Mouse (Mus musculus) forebrain, embryonic 14.5 days (tissue): Measurements from ENCODE around the gene Nmnat3. TPM values are rescaled to one million over a fixed set of nuclear protein-coding genes. Genes with fewer than 3 reads are reported as not detected.

Experiments used
- ATAC-seq: fragments of 200-750 bp; cut with Nextera tagmentation; 2 replicates; pipeline ENCODE4 v1.8.0; 2017; ENCODE audit warnings: mild to moderate bottlenecking, moderate library complexity
- DNase-seq: peaks from one replicate; pipeline ENCODE4 v3.0.0-alpha.2; 2015; ENCODE audit warnings: low spot score
- H3K27ac ChIP-seq: fragments of 300-500 bp; sonication (generic); 2 replicates; pipeline ENCODE4 v1.5.1; 2014; ENCODE audit warnings: low read depth, mild to moderate bottlenecking, control low read depth, low read length, moderate library complexity
- H3K27me3 ChIP-seq: fragments of 300-500 bp; sonication (generic); replicated peaks from 2 replicates; pipeline ENCODE4 v1.6.1; 2014; ENCODE audit warnings: low read length, control low read depth, mixed read lengths; ENCODE audit not compliant: control insufficient read depth, insufficient read depth
- H3K36me3 ChIP-seq: fragments of 300-500 bp; sonication (generic); 2 replicates; pipeline ENCODE4 v1.6.1; 2014; ENCODE audit warnings: low read length, control low read depth; ENCODE audit not compliant: control insufficient read depth, insufficient read depth
- H3K4me1 ChIP-seq: fragments of 300-500 bp; sonication (generic); 2 replicates; pipeline ENCODE4 v1.6.1; 2014; ENCODE audit warnings: antibody characterized with exemption, low read length, control low read depth; ENCODE audit not compliant: control insufficient read depth, insufficient read depth
- H3K4me2 ChIP-seq: fragments of 300-500 bp; sonication (generic); 2 replicates; pipeline ENCODE4 v1.6.1; 2014; ENCODE audit warnings: mild to moderate bottlenecking, control low read depth, low read length
- H3K4me3 ChIP-seq: fragments of 300-500 bp; sonication (generic); 2 replicates; pipeline ENCODE4 v1.5.1; 2014; ENCODE audit warnings: low read depth, low read length, control low read depth
- H3K9ac ChIP-seq: fragments of 300-500 bp; sonication (generic); 2 replicates; pipeline ENCODE4 v1.6.1; 2014; ENCODE audit warnings: mild to moderate bottlenecking, low read length, control low read depth, moderate library complexity
- H3K9me3 ChIP-seq: fragments of 300-500 bp; sonication (generic); replicated peaks from 2 replicates; pipeline ENCODE4 v1.6.1; 2016; ENCODE audit warnings: low read length, control low read depth, mixed read lengths; ENCODE audit not compliant: control insufficient read depth
- WGBS: fragments of 180-500 bp; shearing (Covaris S2); extraction: QIAGEN DNeasy Blood & Tissue Kit; methylation state at CpG from one replicate; pipeline ENCODE4 v1.1.7; 2014; 5-methylcytosine and 5-hydroxymethylcytosine counted together
- polyA plus RNA-seq: library from polyadenylated mRNA; unstranded; fragments of >200 nt; fragmentation: Nextera tagmentation; extraction: Ambion mirVana; gene quantifications from 2 replicates; pipeline ENCODE4 v1.2.1, GENCODE M21; 2014

The Nmnat3 gene
- polyA plus RNA-seq, 1 experiment from 2014 or later = 2.5 TPM

GRCm38 (mm10) chr9:98417919-98418318 is 130.7 kb downstream of the Nmnat3 start:
- Histone ChIP-seq H3K4me1 (no peaks in the 10 kb centered on the region), H3K27ac (no peak overlapping the region), H3K9me3 (peaks cover 3% of the 10 kb centered on the region; the same call in 1 of the 2 replicates), H3K36me3 (no peaks in the 10 kb centered on the region), H3K4me2 (no peak overlapping the region), H3K4me3 (no peak overlapping the region), H3K27me3 (no peaks in the 10 kb centered on the region), H3K9ac (no peak overlapping the region)
- WGBS = 50% methylated on average over 7 of the region's 7 CpGs
- peak; percentile 52 for DNase-seq
- ATAC-seq = no peak

- no peak overlapping the region for H3K27ac ChIP-seq
- no peak overlapping the region for H3K9ac ChIP-seq
- no peak overlapping the region for H3K4me2 ChIP-seq
- WGBS = 86% methylated on average over 3 of the region's 3 CpGs
- no peaks in the 10 kb centered on the region for H3K36me3 ChIP-seq
- peaks cover 3% of the 10 kb centered on the region; the same call in 1 of the 2 replicates for H3K9me3 ChIP-seq
- H3K4me3 ChIP-seq = no peak overlapping the region
- DNase-seq (no peak), ATAC-seq (no peak)
- H3K4me1 ChIP-seq = no peaks in the 10 kb centered on the region
- H3K27me3 ChIP-seq = no peaks in the 10 kb centered on the region
Observed at GRCm38 (mm10) chr9:98418346-98418745, 131.1 kb downstream of the Nmnat3 start.

GRCm38 (mm10) chr9:98420666-98421065 is 133.4 kb downstream of the Nmnat3 start:
- Histone ChIP-seq H3K27me3 (no peaks in the 10 kb centered on the region), H3K4me1 (peaks cover 13% of the 10 kb centered on the region), H3K9me3 (peaks cover 3% of the 10 kb centered on the region; the same call in 1 of the 2 replicates), H3K36me3 (no peaks in the 10 kb centered on the region), H3K9ac (no peak overlapping the region), H3K4me2 (no peak overlapping the region), H3K4me3 (no peak overlapping the region), H3K27ac (no peak overlapping the region)
- ATAC-seq (no peak), DNase-seq (no peak)
- WGBS = 68% methylated on average over 1 of the region's 1 CpGs

- 63% methylated on average over 3 of the region's 3 CpGs for WGBS
- no peaks in the 10 kb centered on the region for H3K27me3 ChIP-seq
- H3K27ac ChIP-seq = no peak overlapping the region
- peaks cover 2% of the 10 kb centered on the region; the same call in 1 of the 2 replicates for H3K9me3 ChIP-seq
- no peaks in the 10 kb centered on the region for H3K36me3 ChIP-seq
- H3K9ac ChIP-seq = no peak overlapping the region
- peaks cover 16% of the 10 kb centered on the region for H3K4me1 ChIP-seq
- no peak for DNase-seq
- ATAC-seq = no peak
- no peak overlapping the region for H3K4me3 ChIP-seq
- no peak overlapping the region for H3K4me2 ChIP-seq
Observed at GRCm38 (mm10) chr9:98421903-98422302, 134.7 kb downstream of the Nmnat3 start.

GRCm38 (mm10) chr9:98422656-98423055 is 135.4 kb downstream of the Nmnat3 start, which contains the start of gene Rbp1:
Rbp1 (plus strand) TSS chr9:98422961.
- H3K27ac ChIP-seq = no peak within 1 kb of the TSS
- H3K4me2 ChIP-seq = no peak within 1 kb of the TSS; the same call in 1 of the 2 replicates
- H3K4me1 ChIP-seq = peaks cover 16% of the 10 kb centered on the region
- WGBS = 89% methylated on average over 5 of the region's 5 CpGs
- H3K9me3 ChIP-seq = no peaks in the 10 kb centered on the region
- H3K27me3 ChIP-seq = no peaks in the 10 kb centered on the region
- ATAC-seq (no peak), DNase-seq (no peak)
- H3K9ac ChIP-seq = no peak within 1 kb of the TSS
- H3K36me3 ChIP-seq = no peaks in the 10 kb centered on the region
- no peak within 1 kb of the TSS for H3K4me3 ChIP-seq

GRCm38 (mm10) chr9:98423691-98424090 is 136.5 kb downstream of the Nmnat3 start:
- Histone ChIP-seq H3K4me2 (peak overlapping the region; percentile 75; the same call in 1 of the 2 replicates), H3K27ac (no peak overlapping the region), H3K9ac (no peak overlapping the region), H3K36me3 (no peaks in the 10 kb centered on the region), H3K27me3 (no peaks in the 10 kb centered on the region), H3K4me3 (no peak overlapping the region), H3K9me3 (no peaks in the 10 kb centered on the region), H3K4me1 (peaks cover 16% of the 10 kb centered on the region)
- no peak for ATAC-seq
- WGBS = 14% methylated on average over 4 of the region's 4 CpGs
- DNase-seq = no peak

- no peaks in the 10 kb centered on the region for H3K9me3 ChIP-seq
- peaks cover 19% of the 10 kb centered on the region for H3K4me1 ChIP-seq
- H3K4me2 ChIP-seq = peak overlapping the region; percentile 75
- no peaks in the 10 kb centered on the region for H3K27me3 ChIP-seq
- H3K36me3 ChIP-seq = no peaks in the 10 kb centered on the region
- peak overlapping the region; percentile 71 for H3K9ac ChIP-seq
- H3K27ac ChIP-seq = no peak overlapping the region
- H3K4me3 ChIP-seq = peak overlapping the region; percentile 50
- ATAC-seq (no peak), DNase-seq (no peak)
- 4% methylated on average over 8 of the region's 8 CpGs for WGBS
Observed at GRCm38 (mm10) chr9:98424291-98424690, 137.1 kb downstream of the Nmnat3 start.

- H3K4me2 ChIP-seq = peak overlapping the region; percentile 75
- H3K4me1 ChIP-seq = peaks cover 23% of the 10 kb centered on the region
- 0 out of 2 replicates have a peak overlapping the region, but pooled peaks have one; percentile 5 for H3K27ac ChIP-seq
- peak; percentile 63 for DNase-seq
- H3K9me3 ChIP-seq = no peaks in the 10 kb centered on the region
- H3K36me3 ChIP-seq = no peaks in the 10 kb centered on the region
- H3K27me3 ChIP-seq = no peaks in the 10 kb centered on the region
- H3K9ac ChIP-seq = peak overlapping the region; percentile 71
- ATAC-seq = peak; percentile 73
- H3K4me3 ChIP-seq = peak overlapping the region; percentile 50
- WGBS = 1% methylated on average over 42 of the region's 42 CpGs
Observed at GRCm38 (mm10) chr9:98424725-98425210, 137.5 kb downstream of the Nmnat3 start.

- Histone ChIP-seq H3K4me2 (peak overlapping the region; percentile 75), H3K4me1 (peaks cover 27% of the 10 kb centered on the region), H3K9ac (peak overlapping the region; percentile 71), H3K9me3 (no peaks in the 10 kb centered on the region), H3K27ac (0 out of 2 replicates have a peak overlapping the region, but pooled peaks have one; percentile 9), H3K4me3 (peak overlapping the region; percentile 50), H3K27me3 (no peaks in the 10 kb centered on the region), H3K36me3 (no peaks in the 10 kb centered on the region)
- DNase-seq (peak; percentile 28), ATAC-seq (no peak; the same call in 1 of the 2 replicates)
- WGBS = 9% methylated on average over 19 of the region's 19 CpGs
Observed at GRCm38 (mm10) chr9:98425351-98425880, 138.2 kb downstream of the Nmnat3 start.
